Mouse (Mus musculus): ENCODE measurements around the gene Tmem213.

DNA sequence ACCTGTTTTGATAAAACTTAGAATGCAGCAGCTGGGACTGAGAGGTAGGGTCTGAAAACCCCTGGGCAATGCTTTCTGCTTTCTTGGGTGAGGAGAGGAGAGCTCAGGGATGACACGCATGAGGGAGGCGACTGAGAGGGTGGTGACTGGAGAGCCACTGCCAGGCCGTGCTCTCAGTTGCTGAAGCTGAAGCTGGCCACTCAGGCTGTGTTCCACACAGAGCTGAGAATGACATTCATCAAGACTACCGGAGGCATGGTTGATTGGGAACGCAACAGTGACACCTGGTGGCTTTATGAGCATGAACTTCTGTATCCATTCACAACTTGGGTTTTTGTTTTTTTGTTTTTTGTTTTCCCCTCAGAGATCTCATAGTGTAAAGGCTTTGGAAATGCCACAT lies 42.8 kb upstream of the Tmem213 start:
- TF ChIP-seq CTCF (IDR thresholded peaks at IDR 0.05; ENCODE audit: insufficient read depth, low read depth, low read length) (0 out of 2 replicates have a peak, but pooled peaks have one; percentile 22), POLR2A (IDR thresholded peaks at IDR 0.05; ENCODE audit: insufficient read depth, low read depth, low read length) (no peak)
